Mouse (Mus musculus) ES-E14 (cell line): Measurements from ENCODE around the gene Chn1. TPM values are rescaled to one million over a fixed set of nuclear protein-coding genes. Genes with fewer than 3 reads are reported as not detected.

ENCODE experiments used
- DNase-seq: peaks from one replicate; pipeline ENCODE4 v3.0.0-alpha.2; 2013; ENCODE audit warnings: low read depth, low spot score
- H3K27ac ChIP-seq: 2 replicates; pipeline ENCODE4 v1.5.1; 2012; ENCODE audit warnings: low read depth, mild to moderate bottlenecking, low read length, moderate library complexity, mixed read lengths; ENCODE audit not compliant: poor library complexity, insufficient read depth, severe bottlenecking
- H3K36me3 ChIP-seq: 2 replicates; pipeline ENCODE4 v1.6.1; 2012; ENCODE audit warnings: mild to moderate bottlenecking, low read length, moderate library complexity, mixed read lengths; ENCODE audit not compliant: control insufficient read depth, poor library complexity, insufficient read depth, severe bottlenecking
- H3K4me1 ChIP-seq, 2 experiments: fragments of 150-350 bp in 1 of 2; sonication (generic) in 1 of 2; 2 replicates each; pipeline ENCODE4 v1.6.1; 2012; ENCODE audit warnings: low read length in 2 of 2, mild to moderate bottlenecking in 1 of 2, mixed read lengths in 1 of 2; ENCODE audit not compliant: control insufficient read depth in 2 of 2, insufficient read depth in 2 of 2, poor library complexity in 1 of 2
- H3K4me3 ChIP-seq, 2 experiments: fragments of 150-350 bp in 1 of 2; sonication (generic) in 1 of 2; 2 replicates each; pipeline ENCODE4 v1.5.1; 2012; ENCODE audit warnings: low read length in 2 of 2, low read depth in 1 of 2, mild to moderate bottlenecking in 1 of 2, mixed read lengths in 1 of 2; ENCODE audit not compliant: insufficient read depth in 1 of 2, poor library complexity in 1 of 2, severe bottlenecking in 1 of 2
- H3K9ac ChIP-seq: 2 replicates; pipeline ENCODE4 v1.6.1; 2012; ENCODE audit warnings: low read depth, mild to moderate bottlenecking, low read length, mixed read lengths; ENCODE audit not compliant: poor library complexity, insufficient read depth, severe bottlenecking
- H3K9me3 ChIP-seq: fragments of 150-350 bp; sonication (generic); 2 replicates; pipeline ENCODE4 v1.6.1; 2012; ENCODE audit warnings: low read depth, mild to moderate bottlenecking, low read length; ENCODE audit not compliant: control insufficient read depth, insufficient read depth
- CHD2 ChIP-seq: IDR thresholded peaks from 2 replicates; pipeline ENCODE4 v1.6.1; 2014; ENCODE audit warnings: mild to moderate bottlenecking, low read depth, low read length, inconsistent platforms
- HCFC1 ChIP-seq: IDR thresholded peaks from 2 replicates; pipeline ENCODE4 v1.6.1; 2012; ENCODE audit warnings: low read length, inconsistent platforms, borderline replicate concordance; ENCODE audit not compliant: insufficient read depth
- MAFK ChIP-seq: IDR thresholded peaks from 2 replicates; pipeline ENCODE4 v1.6.1; 2014; ENCODE audit warnings: mild to moderate bottlenecking, low read depth, low read length, inconsistent platforms; ENCODE audit not compliant: insufficient read depth
- ZC3H11A ChIP-seq: IDR thresholded peaks from 2 replicates; pipeline ENCODE4 v1.6.1; 2012; ENCODE audit warnings: low read depth, mild to moderate bottlenecking, inconsistent platforms, low read length, borderline replicate concordance
- ZNF384 ChIP-seq: IDR thresholded peaks from 2 replicates; pipeline ENCODE4 v1.6.1; 2012; ENCODE audit warnings: low read depth, low read length, inconsistent platforms
- in situ Hi-C, 2 experiments: fragments of 600-800 bp; cut with MboI; formaldehyde crosslinking; loops; one replicate each; pipeline ENCODE4 v1.15.1; 2025; ENCODE audit warnings: low sequenced_read_pairs in 2 of 2, inconsistent platforms in 1 of 2; ENCODE audit not compliant: unreplicated experiment in 2 of 2
- total RNA-seq: library from RNA; depleted of rRNA; stranded (reverse); fragments of 300-350 nt; gene quantifications from 2 replicates; pipeline ENCODE4 v1.2.3, GENCODE M21; 2012

Chn1 gene
- total RNA-seq, 1 experiment: 21.6 TPM

GRCm38 (mm10) chr2:73580166-73580565 is 195.0 kb downstream of the Chn1 start, which contains the start of gene Chrna1:
Chrna1 (minus strand) TSS chr2:73580338.
- in situ Hi-C loops: no loop called here
- no peak within 1 kb of the TSS for H3K27ac ChIP-seq
- H3K4me3 ChIP-seq: no peak within 1 kb of the TSS
- H3K9me3 ChIP-seq: no peaks in the 10 kb centered on the region
- DNase-seq: no peak
- H3K36me3 ChIP-seq: no peaks in the 10 kb centered on the region
- H3K9ac ChIP-seq: no peak within 1 kb of the TSS
- 0 out of 4 replicates have a peak, but pooled peaks cover 0 to 2% of the 10 kb centered on the region in 2 experiments for H3K4me1 ChIP-seq
- TF ChIP-seq HCFC1 (no peak), ZNF384 (no peak)

GRCm38 (mm10) chr2:73579168-73579567 is 196.0 kb downstream of the Chn1 start:
- no peak for TF ChIP-seq MAFK
- no peak for TF ChIP-seq HCFC1
- TF ChIP-seq ZC3H11A: no peak
- no peak for TF ChIP-seq ZNF384
- no peak for TF ChIP-seq CHD2
- no peak overlapping the region for H3K4me3 ChIP-seq
- no peaks in the 10 kb centered on the region for H3K36me3 ChIP-seq
- no peak overlapping the region for H3K27ac ChIP-seq
- H3K9ac ChIP-seq: no peak overlapping the region
- in situ Hi-C loops: no loop called here
- no peak for DNase-seq
- H3K4me1 ChIP-seq: no peaks in the 10 kb centered on the region
- H3K9me3 ChIP-seq: no peaks in the 10 kb centered on the region

- Histone ChIP-seq H3K9me3 (no peaks in the 10 kb centered on the region), H3K9ac (no peak overlapping the region), H3K4me1 (peaks cover 0 to 2% of the 10 kb centered on the region in 2 experiments; a peak in 1 of 4 replicates), H3K4me3 (no peak overlapping the region), H3K27ac (no peak overlapping the region), H3K36me3 (no peaks in the 10 kb centered on the region)
- in situ Hi-C loops: loop anchor here in 1 of 2 experiments (25.0 kb wide), 1 partner anchor 1088 kb away; the partner anchor contains the start of genes Evx2 and Hoxd13
- TF ChIP-seq ZNF384: no peak
- TF ChIP-seq CHD2: no peak
- TF ChIP-seq HCFC1: no peak
- TF ChIP-seq MAFK: no peak
- TF ChIP-seq ZC3H11A: no peak
- no peak for DNase-seq
Observed at GRCm38 (mm10) chr2:73574418-73574817, 200.7 kb downstream of the Chn1 start.

GRCm38 (mm10) chr2:73573556-73573955 is 201.6 kb downstream of the Chn1 start:
- H3K36me3 ChIP-seq: no peaks in the 10 kb centered on the region
- TF ChIP-seq MAFK (no peak), ZC3H11A (no peak), ZNF384 (no peak)
- in situ Hi-C loops: loop anchor here in 1 of 2 experiments (25.0 kb wide), 1 partner anchor 1089 kb away; the partner anchor contains the start of genes Evx2 and Hoxd13
- no peak for DNase-seq
- H3K9me3 ChIP-seq: no peaks in the 10 kb centered on the region
- H3K27ac ChIP-seq: no peak overlapping the region
- H3K4me1 ChIP-seq: peaks cover 0 to 2% of the 10 kb centered on the region in 2 experiments; a peak in 1 of 4 replicates
- H3K4me3 ChIP-seq: no peak overlapping the region
- H3K9ac ChIP-seq: no peak overlapping the region
